Mouse (Mus musculus) kidney, embryonic 15.5 days (tissue): ENCODE measurements around the gene Otub1. TPM values are rescaled to one million over a fixed set of nuclear protein-coding genes. Genes with fewer than 3 reads are reported as not detected.

Experiments used
- ATAC-seq: fragments of 200-750 bp; cut with Nextera tagmentation; replicated peaks from 2 replicates; pipeline ENCODE4 v1.8.0; 2017; ENCODE audit warnings: moderate TSS enrichment; ENCODE audit not compliant: low FRiP score
- H3K27ac ChIP-seq: fragments of 300-500 bp; sonication (generic); 2 replicates; pipeline ENCODE4 v1.5.1; 2015; ENCODE audit warnings: mild to moderate bottlenecking, inconsistent platforms
- H3K27me3 ChIP-seq: fragments of 300-500 bp; sonication (generic); 2 replicates; pipeline ENCODE4 v1.6.1; 2015; ENCODE audit warnings: inconsistent platforms
- H3K36me3 ChIP-seq: fragments of 300-500 bp; sonication (generic); 2 replicates; pipeline ENCODE4 v1.6.1; 2015; ENCODE audit warnings: inconsistent platforms
- H3K4me1 ChIP-seq: fragments of 300-500 bp; sonication (generic); 2 replicates; pipeline ENCODE4 v1.6.1; 2015; ENCODE audit warnings: inconsistent platforms
- H3K4me2 ChIP-seq: fragments of 300-500 bp; sonication (generic); 2 replicates; pipeline ENCODE4 v1.6.1; 2015; ENCODE audit warnings: moderate library complexity, mild to moderate bottlenecking, inconsistent platforms
- H3K4me3 ChIP-seq: fragments of 300-500 bp; sonication (generic); replicated peaks from 2 replicates; pipeline ENCODE4 v1.5.1; 2015; ENCODE audit warnings: mild to moderate bottlenecking, inconsistent platforms
- H3K9ac ChIP-seq: fragments of 300-500 bp; sonication (generic); 2 replicates; pipeline ENCODE4 v1.6.1; 2015; ENCODE audit warnings: mild to moderate bottlenecking, inconsistent platforms
- H3K9me3 ChIP-seq: fragments of 300-500 bp; sonication (generic); replicated peaks from 2 replicates; pipeline ENCODE4 v1.6.1; 2016; ENCODE audit warnings: inconsistent platforms
- WGBS: fragments of 180-500 bp; shearing (Covaris S2); methylation state at CpG from one replicate; pipeline ENCODE4 v1.1.7; 2015; ENCODE audit warnings: mixed read lengths; 5-methylcytosine and 5-hydroxymethylcytosine counted together
- polyA plus RNA-seq: library from polyadenylated mRNA; unstranded; fragments of >200 nt; fragmentation: Nextera tagmentation; extraction: Ambion mirVana; gene quantifications from 2 replicates; pipeline ENCODE4 v1.2.1, GENCODE M21; 2015

The Otub1 gene
- polyA plus RNA-seq, 1 experiment from 2014 or later: 224 TPM

DNA sequence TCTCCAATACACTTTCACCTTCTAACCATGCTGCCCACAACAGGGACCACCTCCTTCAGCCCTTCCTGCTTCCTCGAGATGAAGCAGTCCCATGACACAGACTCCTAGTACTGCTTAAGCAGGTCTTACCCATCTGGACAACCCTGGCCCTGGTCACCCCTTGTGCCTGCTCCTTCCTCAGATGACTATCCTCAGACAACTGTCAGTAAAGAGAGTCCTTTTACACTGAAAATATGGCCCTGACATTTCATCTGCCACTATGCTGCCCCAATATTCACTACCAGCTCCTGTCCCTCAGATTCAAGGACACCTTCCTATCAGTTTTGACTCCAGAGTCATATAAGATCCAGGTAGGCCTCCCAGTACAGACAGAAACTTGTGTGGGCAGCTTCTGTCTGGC is 5.7 kb downstream of the Otub1 start:
- Histone ChIP-seq H3K27me3 (no peaks in the 10 kb centered on the region), H3K4me1 (peaks cover 58% of the 10 kb centered on the region), H3K4me3 (no peak overlapping the region), H3K4me2 (no peak overlapping the region), H3K9me3 (no peaks in the 10 kb centered on the region), H3K27ac (no peak overlapping the region), H3K36me3 (peaks cover 71% of the 10 kb centered on the region), H3K9ac (no peak overlapping the region)
- ATAC-seq: no peak
- 57% methylated on average over 1 of the region's 1 CpGs for WGBS

DNA sequence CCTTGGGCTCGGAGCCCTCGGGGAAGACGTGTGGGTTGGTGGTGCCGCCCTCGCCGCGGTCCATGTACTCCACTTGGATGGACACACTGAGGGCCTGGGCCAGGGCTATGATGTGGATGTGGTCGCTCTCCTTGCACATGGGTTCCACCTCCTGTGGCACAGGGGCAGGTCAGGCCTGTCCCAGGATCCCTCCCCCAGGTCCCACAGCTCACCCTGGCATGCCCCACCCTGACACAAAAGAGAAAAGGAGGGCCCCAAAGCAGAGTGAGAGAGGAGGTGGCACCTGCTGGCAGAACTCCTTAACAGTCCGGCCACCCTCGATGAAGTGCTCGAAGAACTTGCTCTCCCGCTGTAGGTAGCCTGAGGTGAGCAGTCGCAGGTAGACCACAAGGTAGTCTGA is 7.0 kb downstream of the Otub1 start:
- no peak overlapping the region for H3K4me2 ChIP-seq
- H3K4me1 ChIP-seq: peaks cover 44% of the 10 kb centered on the region
- ATAC-seq: no peak
- no peak overlapping the region for H3K27ac ChIP-seq
- H3K9me3 ChIP-seq: no peaks in the 10 kb centered on the region
- no peak overlapping the region for H3K4me3 ChIP-seq
- 87% methylated on average over 13 of the region's 13 CpGs for WGBS
- peaks cover 66% of the 10 kb centered on the region for H3K36me3 ChIP-seq
- no peak overlapping the region for H3K9ac ChIP-seq
- peaks cover 3% of the 10 kb centered on the region; the same call in 1 of the 2 replicates for H3K27me3 ChIP-seq

DNA sequence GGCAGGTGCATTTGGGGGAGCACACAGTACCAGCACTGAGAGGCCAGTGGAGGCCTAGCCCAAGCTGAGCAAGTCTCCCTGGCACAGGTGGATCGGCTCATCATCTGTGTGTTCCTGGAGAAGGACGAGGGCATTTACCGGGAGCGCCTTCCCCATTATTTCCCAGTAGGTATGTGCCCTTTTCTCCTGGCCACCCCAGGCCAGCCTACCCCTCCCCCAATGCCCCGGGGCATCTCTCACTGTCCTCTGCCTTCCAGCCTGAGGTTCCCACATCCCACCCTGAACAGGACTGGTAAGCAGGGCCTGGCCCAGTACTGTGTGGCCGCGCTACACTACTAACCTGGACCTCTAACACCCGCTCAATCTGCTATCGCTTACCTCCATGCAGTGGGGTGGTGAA is 8.7 kb downstream of the Otub1 start:
- ATAC-seq: peak; percentile 17; the same call in 1 of the 2 replicates
- Histone ChIP-seq H3K4me1 (peaks cover 38% of the 10 kb centered on the region), H3K27ac (no peak overlapping the region), H3K27me3 (peaks cover 7% of the 10 kb centered on the region; the same call in 1 of the 2 replicates), H3K9me3 (no peaks in the 10 kb centered on the region), H3K4me2 (no peak overlapping the region), H3K9ac (no peak overlapping the region), H3K4me3 (no peak overlapping the region), H3K36me3 (peaks cover 50% of the 10 kb centered on the region)
- WGBS: 85% methylated on average over 9 of the region's 9 CpGs

DNA sequence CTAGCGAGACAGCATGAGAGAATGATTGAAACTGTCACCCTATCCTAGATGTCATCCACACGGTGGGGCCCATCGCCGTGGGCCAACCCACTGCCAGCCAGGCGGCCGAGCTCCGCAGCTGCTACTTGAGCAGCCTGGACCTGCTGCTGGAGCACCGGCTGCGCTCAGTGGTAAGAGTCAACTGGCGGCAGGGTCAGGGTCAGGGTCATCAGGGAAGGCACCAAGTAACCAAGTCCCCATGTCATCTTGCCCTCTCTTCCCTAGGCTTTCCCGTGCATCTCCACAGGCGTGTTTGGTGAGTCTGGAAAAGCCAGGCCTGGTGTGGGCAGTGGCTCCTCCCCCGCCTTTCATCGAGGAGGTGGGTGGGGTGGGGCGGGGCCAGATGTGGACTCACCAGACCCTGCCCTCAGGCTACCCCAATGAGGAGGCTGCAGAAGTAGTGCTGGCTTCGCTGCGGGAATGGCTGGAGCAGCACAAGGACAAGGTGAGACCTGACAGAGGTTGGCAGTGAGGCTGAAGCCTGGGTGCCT is 9.3 kb downstream of the Otub1 start:
- peak; percentile 47 for ATAC-seq
- H3K4me2 ChIP-seq: no peak overlapping the region
- no peaks in the 10 kb centered on the region for H3K9me3 ChIP-seq
- H3K27me3 ChIP-seq: peaks cover 12% of the 10 kb centered on the region
- H3K9ac ChIP-seq: no peak overlapping the region
- H3K4me1 ChIP-seq: peaks cover 44% of the 10 kb centered on the region
- peak overlapping the region; percentile 29; the same call in 1 of the 2 replicates for H3K27ac ChIP-seq
- H3K36me3 ChIP-seq: peaks cover 46% of the 10 kb centered on the region
- no peak overlapping the region for H3K4me3 ChIP-seq
- 15% methylated on average over 17 of the region's 17 CpGs for WGBS

DNA sequence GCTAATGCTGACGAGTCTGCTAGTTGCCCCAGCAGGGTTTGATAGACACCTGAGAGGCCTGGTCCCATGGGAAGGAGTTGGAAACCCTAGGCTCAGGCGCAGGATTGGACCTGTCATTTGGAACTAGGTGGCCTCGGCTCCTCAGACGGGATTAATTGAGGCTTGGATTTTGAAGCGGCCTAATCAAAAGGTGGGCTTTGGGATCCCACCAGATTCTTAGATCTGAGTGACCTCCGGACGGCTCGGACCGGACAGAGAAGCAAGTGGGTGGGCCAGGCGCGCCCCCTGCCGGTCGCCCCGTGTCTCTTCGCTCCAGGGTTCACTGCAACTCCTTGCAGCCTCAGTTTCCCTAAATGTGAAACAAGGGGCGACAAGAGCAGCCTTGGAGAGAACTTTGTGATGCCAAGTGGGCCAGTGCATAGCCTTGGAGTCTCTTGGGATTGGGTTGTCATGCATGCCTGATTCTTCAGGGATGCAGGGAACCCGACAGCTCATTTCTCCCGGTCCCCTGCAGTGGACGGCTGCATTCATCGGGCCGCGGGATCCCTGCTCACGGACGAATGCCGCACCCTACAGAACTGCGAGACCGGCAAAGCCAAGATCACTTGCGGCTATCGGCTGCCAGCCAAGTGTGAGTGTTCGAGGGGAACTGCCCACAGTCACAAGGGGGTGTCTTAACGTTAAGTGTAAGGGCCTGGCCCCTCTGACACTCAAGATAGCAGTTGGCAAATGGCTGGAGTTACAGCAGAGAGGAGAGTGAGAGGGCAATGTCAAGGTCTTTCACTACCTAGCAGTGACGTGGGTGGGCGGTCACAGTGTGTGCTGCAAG is 10.0 kb downstream of the Otub1 start:
- 14% methylated on average over 33 of the region's 33 CpGs for WGBS

DNA sequence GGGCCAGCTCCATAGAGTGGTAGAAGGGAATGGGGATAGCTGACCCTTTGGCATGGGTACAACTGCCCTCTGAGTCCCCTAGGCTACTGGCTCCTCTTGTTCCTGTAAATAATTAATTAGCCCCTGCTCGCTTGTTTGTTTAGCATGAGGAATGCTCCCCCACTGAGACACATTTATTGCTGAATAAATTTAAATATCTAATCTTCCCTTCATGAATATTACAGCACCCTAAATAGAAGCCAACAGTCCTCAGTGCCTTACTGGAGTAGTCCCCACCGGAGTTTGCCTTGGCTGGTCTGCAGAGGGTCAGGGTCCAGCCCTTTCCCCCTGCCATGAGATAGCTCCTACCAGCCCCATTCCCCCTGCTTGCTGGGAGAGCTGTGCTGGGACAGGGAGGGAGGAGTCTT is 13.6 kb downstream of the Otub1 start:
- Histone ChIP-seq H3K4me1 (peaks cover 58% of the 10 kb centered on the region), H3K9ac (no peak overlapping the region), H3K9me3 (no peaks in the 10 kb centered on the region), H3K4me3 (no peak overlapping the region), H3K4me2 (peak overlapping the region; percentile 3; the same call in 1 of the 2 replicates), H3K36me3 (peaks cover 4% of the 10 kb centered on the region), H3K27me3 (peaks cover 44% of the 10 kb centered on the region), H3K27ac (peak overlapping the region; percentile 89)
- 57% methylated on average over 2 of the region's 2 CpGs for WGBS
- no peak for ATAC-seq

More for the DNA sequence above, 10.0 kb downstream of the Otub1 start:
- ATAC-seq: 0 out of 2 replicates have a peak, but pooled peaks have one; percentile 13
- Histone ChIP-seq H3K27ac (peak overlapping the region; percentile 29; the same call in 1 of the 2 replicates), H3K27me3 (peaks cover 17% of the 10 kb centered on the region), H3K4me3 (no peak overlapping the region), H3K4me1 (peaks cover 51% of the 10 kb centered on the region), H3K36me3 (peaks cover 39% of the 10 kb centered on the region), H3K9ac (no peak overlapping the region), H3K9me3 (no peaks in the 10 kb centered on the region), H3K4me2 (no peak overlapping the region)

DNA sequence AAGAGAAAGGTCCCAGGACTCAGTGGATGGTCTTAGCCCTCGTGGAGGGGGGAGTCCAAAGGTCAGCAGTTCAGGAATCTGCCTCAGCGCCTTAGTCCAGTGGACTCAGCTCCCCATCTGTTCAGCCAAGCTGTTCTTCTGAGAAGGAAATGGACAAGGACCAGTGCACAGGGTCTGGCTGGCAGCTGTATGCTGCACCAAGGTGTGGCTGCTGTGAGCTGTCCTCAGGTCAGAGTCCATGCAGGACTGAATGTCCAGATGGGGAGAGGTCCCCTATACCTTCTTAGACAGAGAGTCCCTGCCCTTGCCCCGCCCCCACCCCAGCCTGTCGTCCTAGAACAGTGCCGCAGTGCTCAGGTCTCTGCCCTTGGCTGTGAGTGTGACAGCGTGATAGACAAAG is 14.5 kb downstream of the Otub1 start:
- 34% methylated on average over 6 of the region's 6 CpGs for WGBS
- H3K27me3 ChIP-seq: peaks cover 53% of the 10 kb centered on the region
- no peak overlapping the region for H3K4me2 ChIP-seq
- no peak overlapping the region for H3K4me3 ChIP-seq
- H3K36me3 ChIP-seq: no peaks in the 10 kb centered on the region
- peaks cover 58% of the 10 kb centered on the region for H3K4me1 ChIP-seq
- H3K27ac ChIP-seq: peak overlapping the region; percentile 89
- no peak overlapping the region for H3K9ac ChIP-seq
- peak; percentile 77 for ATAC-seq
- H3K9me3 ChIP-seq: no peaks in the 10 kb centered on the region

DNA sequence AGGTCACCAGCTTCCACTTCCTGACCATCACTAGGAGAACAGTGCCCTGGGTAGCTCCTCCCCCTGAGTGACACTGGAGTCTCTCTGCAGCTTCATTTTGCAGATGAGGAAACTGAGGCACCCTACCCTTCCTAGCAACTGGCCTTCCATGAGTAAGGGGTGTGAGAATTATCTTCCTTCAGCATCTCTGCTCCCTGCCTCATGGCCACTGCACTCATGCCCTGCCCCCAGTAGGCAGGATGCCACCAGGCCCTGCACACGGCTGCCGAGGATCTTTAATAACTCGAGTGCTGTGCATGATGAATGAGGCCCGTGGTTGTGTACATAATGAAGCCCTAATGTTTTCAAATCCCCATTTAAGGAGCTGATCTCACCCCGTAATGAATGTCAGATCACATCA is 15.1 kb downstream of the Otub1 start:
- Histone ChIP-seq H3K9me3 (no peaks in the 10 kb centered on the region), H3K27ac (peak overlapping the region; percentile 89), H3K4me3 (no peak overlapping the region), H3K27me3 (peaks cover 59% of the 10 kb centered on the region), H3K4me1 (peaks cover 58% of the 10 kb centered on the region), H3K4me2 (no peak overlapping the region), H3K9ac (no peak overlapping the region), H3K36me3 (no peaks in the 10 kb centered on the region)
- WGBS: 65% methylated on average over 5 of the region's 5 CpGs
- ATAC-seq: no peak

DNA sequence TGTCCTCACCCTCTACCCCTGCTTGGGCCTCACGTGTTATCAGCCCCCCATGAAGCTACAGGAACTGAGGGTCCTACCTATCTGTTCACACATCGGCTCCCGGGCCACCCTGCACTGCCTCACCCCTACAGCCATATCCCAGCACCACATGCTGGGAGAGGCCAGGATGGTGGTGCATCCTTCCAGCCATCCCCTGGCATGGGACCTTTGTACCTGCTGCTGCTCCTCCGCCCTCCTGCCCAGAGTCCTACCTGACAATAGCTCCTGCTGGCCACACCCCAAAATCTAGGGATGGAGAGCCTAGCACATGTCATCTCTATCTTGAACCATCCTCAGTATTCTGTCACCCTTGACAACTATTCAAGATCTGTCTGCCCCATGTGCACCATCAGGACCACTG is 17.1 kb downstream of the Otub1 start:
- no peak overlapping the region for H3K4me2 ChIP-seq
- peaks cover 73% of the 10 kb centered on the region for H3K27me3 ChIP-seq
- H3K4me1 ChIP-seq: peaks cover 67% of the 10 kb centered on the region
- ATAC-seq: no peak
- H3K4me3 ChIP-seq: no peak overlapping the region
- no peak overlapping the region for H3K27ac ChIP-seq
- H3K9ac ChIP-seq: no peak overlapping the region
- no peaks in the 10 kb centered on the region for H3K36me3 ChIP-seq
- no peaks in the 10 kb centered on the region for H3K9me3 ChIP-seq
- WGBS: 74% methylated on average over 4 of the region's 4 CpGs

DNA sequence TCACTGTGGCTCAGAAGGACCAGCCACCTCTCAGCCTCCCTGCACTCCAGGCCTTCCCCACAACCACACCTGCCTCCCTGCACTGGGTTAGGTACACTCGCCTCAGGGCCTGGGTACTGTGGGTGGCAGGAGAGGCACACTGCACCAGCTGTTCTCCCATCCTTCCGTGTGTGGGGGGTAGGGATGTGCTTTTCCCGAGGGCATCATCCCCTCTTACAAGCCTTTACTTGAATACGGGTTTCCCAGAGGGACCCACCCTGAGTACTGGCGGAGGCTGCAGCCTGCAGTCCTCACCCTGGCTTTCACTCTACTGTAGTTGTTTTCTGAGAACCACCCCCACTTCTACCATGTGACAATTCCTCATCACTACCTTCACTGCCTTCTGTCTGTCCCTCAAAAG is 19.0 kb downstream of the Otub1 start:
- Histone ChIP-seq H3K4me1 (peaks cover 69% of the 10 kb centered on the region), H3K4me2 (no peak overlapping the region), H3K4me3 (no peak overlapping the region), H3K9ac (no peak overlapping the region), H3K27me3 (peaks cover 85% of the 10 kb centered on the region), H3K9me3 (no peaks in the 10 kb centered on the region), H3K36me3 (no peaks in the 10 kb centered on the region), H3K27ac (no peak overlapping the region)
- no peak for ATAC-seq
- WGBS: 55% methylated on average over 5 of the region's 5 CpGs

DNA sequence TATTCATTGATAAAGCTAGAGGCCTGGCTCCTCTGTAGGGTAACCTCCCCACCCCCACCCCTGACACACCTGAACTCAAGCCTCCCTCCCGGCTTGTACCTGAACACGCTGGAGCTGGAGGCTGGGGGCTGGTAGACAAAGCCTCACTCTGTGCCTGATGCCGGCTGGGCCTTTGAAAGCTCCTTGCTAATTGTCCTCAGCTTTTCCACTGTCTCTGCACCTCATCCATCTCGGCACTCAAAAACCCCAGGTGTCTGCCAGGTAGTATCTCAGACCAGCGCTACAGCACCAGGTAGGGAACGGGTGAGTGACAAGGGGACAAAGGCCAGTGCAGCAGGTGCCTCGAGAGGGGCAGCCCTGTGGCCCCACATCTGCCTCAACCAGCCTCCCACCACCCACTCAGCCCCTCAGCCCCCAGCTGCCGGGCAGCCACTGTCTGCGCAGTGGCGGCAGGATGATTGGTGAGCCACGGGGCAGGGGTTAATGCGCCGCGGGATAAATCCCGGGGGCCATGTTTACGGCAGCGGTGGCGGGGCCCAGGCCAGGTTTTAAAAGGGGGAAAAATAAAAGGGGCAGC is 20.3 kb downstream of the Otub1 start:
- Histone ChIP-seq H3K4me1 (peaks cover 67% of the 10 kb centered on the region), H3K27ac (no peak overlapping the region), H3K9me3 (no peaks in the 10 kb centered on the region), H3K36me3 (no peaks in the 10 kb centered on the region), H3K27me3 (peaks cover 85% of the 10 kb centered on the region), H3K4me3 (no peak overlapping the region), H3K4me2 (peak overlapping the region; percentile 23; the same call in 1 of the 2 replicates), H3K9ac (0 out of 2 replicates have a peak overlapping the region, but pooled peaks have one; percentile 5)
- ATAC-seq: peak; percentile 33
- WGBS: 5% methylated on average over 18 of the region's 18 CpGs

DNA sequence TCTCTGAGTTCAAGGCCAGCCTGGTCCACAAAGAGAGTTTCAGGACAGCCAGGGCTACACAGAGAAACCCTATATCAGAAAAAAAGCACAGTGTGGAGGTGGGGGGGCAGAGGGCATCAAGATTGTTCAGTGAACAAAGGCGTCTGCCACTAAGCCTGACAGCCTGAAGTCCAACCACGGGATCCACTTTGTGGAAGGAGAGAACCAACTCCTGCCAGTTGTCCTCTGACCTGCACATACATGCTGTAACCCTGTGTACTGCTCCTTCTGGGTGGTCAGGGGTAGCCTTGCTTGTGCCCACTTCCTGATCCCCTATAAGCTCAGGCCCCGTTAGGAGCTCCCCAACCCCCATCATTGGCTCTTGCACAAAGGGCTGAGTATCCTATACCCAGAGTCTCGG is 21.1 kb downstream of the Otub1 start:
- Histone ChIP-seq H3K36me3 (no peaks in the 10 kb centered on the region), H3K27me3 (peaks cover 93% of the 10 kb centered on the region), H3K4me2 (no peak overlapping the region), H3K27ac (no peak overlapping the region), H3K9ac (no peak overlapping the region), H3K9me3 (no peaks in the 10 kb centered on the region), H3K4me3 (no peak overlapping the region), H3K4me1 (peaks cover 71% of the 10 kb centered on the region)
- ATAC-seq: no peak
- 50% methylated on average over 4 of the region's 4 CpGs for WGBS
